Mouse (Mus musculus) layer of hippocampus, adult 2 months (tissue): ENCODE measurements around the gene Tmem95. TPM values are rescaled to one million over a fixed set of nuclear protein-coding genes. Genes with fewer than 3 reads are reported as not detected.

Experiments
- DNase-seq, 2 experiments: peaks; one replicate each; pipeline ENCODE4 v3.0.0; 2022; ENCODE audit warnings: low spot score in 2 of 2
- H3K27ac ChIP-seq: fragments of 200-600 bp; 2 replicates; pipeline ENCODE4 v1.8.1; 2022
- H3K4me3 ChIP-seq: fragments of 200-600 bp; 2 replicates; pipeline ENCODE4 v1.8.1; 2022; ENCODE audit warnings: mild to moderate bottlenecking
- CTCF ChIP-seq: fragments of 200-600 bp; conservative IDR thresholded peaks from 2 replicates; pipeline ENCODE4 v1.8.1; 2022; ENCODE audit warnings: antibody characterized with exemption, mild to moderate bottlenecking, moderate library complexity
- total RNA-seq, 2 experiments: library from RNA; stranded (reverse); gene quantifications; 2 replicates each; pipeline ENCODE4 v1.2.3; 2021

The Tmem95 gene
- total RNA-seq, 2 experiments from 2014 or later = not detected

- no peak overlapping the region for H3K27ac ChIP-seq
- TF ChIP-seq CTCF = peak; percentile 40; the same call in 1 of the 2 replicates
- DNase-seq = no peak
- no peak overlapping the region; the same call in 1 of the 2 replicates for H3K4me3 ChIP-seq
Measured at GRCm38 (mm10) chr11:69915667-69916627, 38.1 kb upstream of the Tmem95 start.

- no peak for TF ChIP-seq CTCF
- Histone ChIP-seq H3K4me3 (peak overlapping the region; percentile 83), H3K27ac (no peak overlapping the region)
- DNase-seq = no peak
Measured at GRCm38 (mm10) chr11:69914917-69915430, 37.2 kb upstream of the Tmem95 start.

DNA sequence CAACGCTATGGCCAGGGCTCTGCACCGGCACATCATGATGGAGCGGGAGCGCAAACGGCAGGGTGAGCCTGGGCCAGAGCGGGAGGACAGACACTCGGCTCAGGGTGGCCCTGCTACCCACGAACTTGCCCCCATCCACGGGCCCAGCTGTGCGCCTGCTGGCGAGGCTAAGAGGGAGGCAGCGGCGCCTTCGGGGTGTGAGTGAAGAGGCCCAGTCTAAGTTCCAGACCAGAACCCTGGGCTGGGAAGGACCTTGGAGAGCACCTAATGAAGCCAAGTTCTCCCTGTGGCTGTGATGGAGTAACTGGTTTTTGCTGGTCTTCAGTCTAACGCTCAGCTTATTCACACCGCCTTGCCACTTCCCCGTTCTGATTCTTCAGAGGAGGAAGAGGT is 36.5 kb upstream of the Tmem95 start:
- Histone ChIP-seq H3K4me3 (peak overlapping the region; percentile 83), H3K27ac (peak overlapping the region; percentile 99)
- no peak for TF ChIP-seq CTCF
- DNase-seq = no peak

- no peak for TF ChIP-seq CTCF
- peak within 1 kb of the TSS; percentile 99 for H3K27ac ChIP-seq
- H3K4me3 ChIP-seq = peak within 1 kb of the TSS; percentile 83
- DNase-seq = peak; percentile 92 to 93
Measured at GRCm38 (mm10) chr11:69913554-69914371, 35.9 kb upstream of the Tmem95 start, which contains the start of gene Gps2. Gps2 (plus strand) TSS chr11:69913888.

DNA sequence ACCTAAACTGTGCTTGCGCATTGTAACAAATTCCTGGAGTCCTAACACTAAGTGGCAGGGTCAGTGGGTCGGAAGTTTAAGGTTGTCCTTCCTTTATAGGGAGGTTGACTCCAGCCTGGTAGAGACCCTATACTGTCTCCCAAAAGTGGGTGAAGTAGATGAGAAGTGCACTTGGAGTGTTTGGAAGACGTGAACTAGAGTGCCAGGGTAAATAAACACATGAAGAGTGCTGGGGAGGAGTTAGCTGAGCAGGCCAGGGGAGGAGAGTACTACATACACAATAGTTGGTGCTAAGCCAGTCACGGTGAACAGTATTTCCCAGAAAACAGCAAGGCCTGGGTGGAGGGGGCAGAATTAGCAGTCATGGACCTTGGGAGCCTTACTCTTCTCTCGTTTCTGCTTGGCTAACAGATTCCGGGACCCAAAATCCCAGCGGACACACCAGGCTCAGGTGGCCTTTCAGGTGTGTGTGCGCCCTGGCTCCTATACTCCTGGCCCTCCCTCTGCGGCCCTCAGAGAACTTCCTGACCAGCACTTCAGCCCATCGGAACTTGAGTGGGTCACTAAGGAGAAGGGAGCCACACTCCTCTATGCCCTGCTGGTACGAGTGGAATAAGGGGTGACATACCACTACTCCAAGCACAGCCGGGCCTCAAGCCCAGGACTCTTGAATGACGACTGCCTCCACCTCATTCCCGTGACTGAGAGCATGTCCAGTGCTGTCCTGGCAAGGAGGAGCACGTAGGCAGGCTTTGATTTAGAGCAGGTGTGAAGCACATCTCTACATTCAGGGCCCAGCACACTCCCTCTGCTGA is 35.1 kb upstream of the Tmem95 start:
- Histone ChIP-seq H3K27ac (peak overlapping the region; percentile 99), H3K4me3 (peak overlapping the region; percentile 83)
- no peak for DNase-seq
- TF ChIP-seq CTCF = no peak

- no peak for DNase-seq
- no peak for TF ChIP-seq CTCF
- H3K27ac ChIP-seq = no peak overlapping the region
- no peak overlapping the region for H3K4me3 ChIP-seq
Measured at GRCm38 (mm10) chr11:69911701-69912100, 33.9 kb upstream of the Tmem95 start.

GRCm38 (mm10) chr11:69910781-69911560 is 33.2 kb upstream of the Tmem95 start:
- no peak for TF ChIP-seq CTCF

DNA sequence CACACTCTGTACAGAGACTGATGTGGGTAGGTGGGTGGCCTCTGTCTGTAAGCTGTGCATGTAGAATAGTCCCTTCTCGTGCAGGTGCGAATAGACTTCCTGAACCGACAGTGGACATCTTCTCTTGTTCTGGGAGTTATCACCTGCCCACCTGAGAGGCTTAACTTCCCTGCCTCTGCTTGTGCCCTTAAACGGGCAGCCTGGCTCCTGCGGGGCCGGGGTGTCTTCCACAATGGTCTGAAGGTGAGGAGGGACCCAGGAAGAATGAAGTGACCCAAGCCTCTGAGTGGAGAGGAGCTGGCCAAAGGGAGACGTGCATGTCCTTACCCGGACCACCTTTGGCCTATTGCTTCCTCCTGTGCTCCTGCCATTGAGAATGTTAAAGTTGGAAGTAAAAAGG is 32.4 kb upstream of the Tmem95 start:
- DNase-seq = no peak
- no peak overlapping the region for H3K4me3 ChIP-seq
- TF ChIP-seq CTCF = no peak
- H3K27ac ChIP-seq = no peak overlapping the region

More at GRCm38 (mm10) chr11:69910781-69911560, 33.2 kb upstream of the Tmem95 start:
- no peak for DNase-seq
- Histone ChIP-seq H3K27ac (no peak overlapping the region), H3K4me3 (no peak overlapping the region)

- no peak for TF ChIP-seq CTCF
- Histone ChIP-seq H3K27ac (no peak overlapping the region), H3K4me3 (no peak overlapping the region)
- no peak for DNase-seq
Measured at GRCm38 (mm10) chr11:69909174-69909573, 31.4 kb upstream of the Tmem95 start.

GRCm38 (mm10) chr11:69908645-69909044 is 30.8 kb upstream of the Tmem95 start:
- TF ChIP-seq CTCF = no peak
- Histone ChIP-seq H3K4me3 (no peak overlapping the region), H3K27ac (no peak overlapping the region)
- no peak for DNase-seq

GRCm38 (mm10) chr11:69904311-69904710 is 26.5 kb upstream of the Tmem95 start:
- TF ChIP-seq CTCF = no peak
- no peak overlapping the region for H3K4me3 ChIP-seq
- no peak overlapping the region for H3K27ac ChIP-seq
- DNase-seq = no peak
